Mouse (Mus musculus) liver, adult 2 months (tissue): Measurements from ENCODE around the gene Rd3.

Experiments used
- CTCF ChIP-seq: fragments of 200-500 bp; IDR thresholded peaks from 2 replicates; pipeline ENCODE4 v1.5.1; 2011; ENCODE audit warnings: low read depth, low read length, control low read depth
- POLR2A ChIP-seq: fragments of 200-500 bp; IDR thresholded peaks from 2 replicates; pipeline ENCODE4 v1.6.1; 2011; ENCODE audit warnings: low read length, control low read depth; ENCODE audit not compliant: insufficient read depth; ENCODE audit errors: extremely low read depth

- TF ChIP-seq POLR2A: no peak
- no peak for TF ChIP-seq CTCF
Measured at GRCm38 (mm10) chr1:191987481-191987769, 10.3 kb downstream of the Rd3 start.
